Mouse (Mus musculus) brain, embryonic 14.5 days (tissue): Measurements from ENCODE around the gene Ddx25. TPM values are rescaled to one million over a fixed set of nuclear protein-coding genes. Genes with fewer than 3 reads are reported as not detected.

Experiments
- DNase-seq: peaks from one replicate; pipeline ENCODE4 v3.0.0-alpha.2; 2011; ENCODE audit warnings: low read depth
- CTCF ChIP-seq: fragments of 200-500 bp; IDR thresholded peaks from 2 replicates; pipeline ENCODE4 v1.5.1; 2012; ENCODE audit warnings: inconsistent platforms, mild to moderate bottlenecking, moderate library complexity, borderline replicate concordance; ENCODE audit not compliant: insufficient read depth, insufficient read length; ENCODE audit errors: extremely low read depth
- POLR2A ChIP-seq: fragments of 200-500 bp; IDR thresholded peaks from 2 replicates; pipeline ENCODE4 v1.6.1; 2012; ENCODE audit warnings: mild to moderate bottlenecking, inconsistent platforms, borderline replicate concordance; ENCODE audit not compliant: poor library complexity, insufficient read depth, insufficient read length, severe bottlenecking; ENCODE audit errors: extremely low read depth
- polyA plus RNA-seq: library from polyadenylated mRNA; depleted of rRNA; stranded (reverse); fragments of >200 nt; gene quantifications from 2 replicates; pipeline ENCODE4 v1.2.3, GENCODE M21; 2012

Ddx25 gene
- polyA plus RNA-seq, 1 experiment = 15.2 TPM

- TF ChIP-seq POLR2A (no peak), CTCF (no peak)
- no peak for DNase-seq
Observed at GRCm38 (mm10) chr9:35561076-35561475, 2.7 kb upstream of the Ddx25 start.

GRCm38 (mm10) chr9:35559009-35559890, 922 bp upstream of the Ddx25 start:
- DNase-seq = peak; percentile 98
- TF ChIP-seq CTCF = no peak
- TF ChIP-seq POLR2A = peak; percentile 58; the same call in 1 of the 2 replicates

- DNase-seq = peak; percentile 18
- TF ChIP-seq CTCF (no peak), POLR2A (no peak)
Observed at GRCm38 (mm10) chr9:35556494-35557102, 1.7 kb downstream of the Ddx25 start.

GRCm38 (mm10) chr9:35548455-35548854, 9.9 kb downstream of the Ddx25 start:
- TF ChIP-seq POLR2A (no peak), CTCF (no peak)

GRCm38 (mm10) chr9:35546745-35547144, 11.6 kb downstream of the Ddx25 start:
- TF ChIP-seq CTCF (no peak), POLR2A (no peak)
- DNase-seq = no peak

More at GRCm38 (mm10) chr9:35548455-35548854, 9.9 kb downstream of the Ddx25 start:
- DNase-seq = no peak

- TF ChIP-seq POLR2A (no peak), CTCF (peak; percentile 35; the same call in 1 of the 2 replicates)
- DNase-seq = no peak
Observed at GRCm38 (mm10) chr9:35545704-35546103, 12.6 kb downstream of the Ddx25 start.

GRCm38 (mm10) chr9:35544666-35545065, 13.7 kb downstream of the Ddx25 start:
- no peak for TF ChIP-seq CTCF
- no peak for TF ChIP-seq POLR2A
- DNase-seq = no peak

- TF ChIP-seq CTCF = no peak
- DNase-seq = no peak
Observed at GRCm38 (mm10) chr9:35543099-35543860, 15.0 kb downstream of the Ddx25 start.

GRCm38 (mm10) chr9:35541941-35542340, 16.4 kb downstream of the Ddx25 start:
- TF ChIP-seq POLR2A (no peak), CTCF (no peak)
- no peak for DNase-seq

- TF ChIP-seq CTCF = peak; percentile 78; the same call in 1 of the 2 replicates
- TF ChIP-seq POLR2A = no peak
- DNase-seq = peak; percentile 88
Observed at GRCm38 (mm10) chr9:35541488-35541887, 16.8 kb downstream of the Ddx25 start.

- no peak for DNase-seq
- TF ChIP-seq POLR2A (no peak), CTCF (no peak)
Observed at GRCm38 (mm10) chr9:35541024-35541423, 17.3 kb downstream of the Ddx25 start.
